Mouse (Mus musculus) ovary, postnatal 36 days (tissue): ENCODE results near the gene Rcan1.
A peak's percentile ranks its signal among the peaks of the same experiment; 100 is the strongest.
"Not testable (repeated sequence)": the region's sequence is repeated elsewhere in the genome, so short reads cannot be mapped to it uniquely, and the experiment has no call there.

Experiments used
- DNase-seq: peaks from one replicate; pipeline ENCODE4 v3.0.0; 2022; ENCODE audit warnings: low spot score, mixed read lengths

Gene Rcan1

GRCm38 (mm10) chr16:92433176-92433575 is 37.5 kb downstream of the Rcan1 start:
- no peak for DNase-seq

DNA sequence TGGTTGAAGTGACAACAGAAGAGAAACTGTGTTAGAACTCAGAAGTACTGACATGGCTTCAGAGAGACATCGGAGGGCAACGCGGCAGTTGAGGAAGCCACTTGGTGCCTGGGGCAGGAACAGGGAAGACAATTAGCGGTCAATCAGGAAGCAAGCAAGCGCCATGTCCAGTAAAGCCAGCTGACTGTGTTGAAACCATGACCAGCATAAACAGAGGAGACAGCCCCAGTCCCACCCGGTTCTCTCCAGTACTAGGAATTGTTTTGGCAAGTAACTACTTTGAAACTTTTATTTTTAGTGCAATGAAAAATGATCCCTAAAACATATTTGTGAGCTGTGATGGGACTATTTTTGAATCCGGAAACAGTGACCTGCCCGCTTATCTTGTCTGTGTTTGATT is 39.9 kb downstream of the Rcan1 start:
- no peak for DNase-seq

DNA sequence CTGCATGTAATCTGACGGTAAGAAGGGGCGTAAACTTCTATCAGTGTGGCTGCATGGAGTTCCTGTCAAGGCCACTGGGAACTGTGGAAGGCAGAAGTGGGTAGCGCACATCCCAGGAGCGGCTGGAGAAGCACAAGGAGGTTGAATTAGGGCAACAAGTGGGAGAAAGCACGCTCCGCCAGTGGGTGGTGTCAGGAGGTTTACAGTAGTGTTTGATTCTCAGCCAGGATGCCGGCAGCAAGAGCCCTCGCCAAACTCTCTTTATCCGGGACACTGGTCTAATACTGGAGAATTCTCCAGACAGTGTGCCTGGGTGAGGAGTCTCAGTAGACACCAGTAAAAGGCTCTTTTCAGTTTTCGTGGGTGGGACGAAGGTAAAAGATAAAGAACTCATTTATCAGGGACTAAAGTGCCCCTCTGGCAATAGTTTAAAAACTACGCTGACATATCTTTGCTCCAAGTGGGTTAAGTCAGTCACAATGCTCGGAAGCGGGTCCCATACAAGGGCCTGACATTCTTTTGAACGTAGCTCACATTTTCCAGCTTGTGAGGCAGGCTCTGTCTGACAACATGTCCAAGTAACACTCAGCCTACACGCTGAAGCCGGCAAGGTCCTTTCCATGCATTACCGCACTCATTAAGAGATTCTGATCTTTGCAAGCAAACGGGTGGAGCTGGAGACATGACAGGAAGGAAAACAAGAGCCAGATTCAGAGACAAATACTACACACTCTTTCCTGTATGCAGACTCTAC is 42.3 kb downstream of the Rcan1 start:
- DNase-seq: peak; percentile 41

- DNase-seq: no peak
Observed at GRCm38 (mm10) chr16:92426708-92427107, 44.0 kb downstream of the Rcan1 start.

- no peak for DNase-seq
Observed at GRCm38 (mm10) chr16:92425875-92426274, 44.8 kb downstream of the Rcan1 start.

DNA sequence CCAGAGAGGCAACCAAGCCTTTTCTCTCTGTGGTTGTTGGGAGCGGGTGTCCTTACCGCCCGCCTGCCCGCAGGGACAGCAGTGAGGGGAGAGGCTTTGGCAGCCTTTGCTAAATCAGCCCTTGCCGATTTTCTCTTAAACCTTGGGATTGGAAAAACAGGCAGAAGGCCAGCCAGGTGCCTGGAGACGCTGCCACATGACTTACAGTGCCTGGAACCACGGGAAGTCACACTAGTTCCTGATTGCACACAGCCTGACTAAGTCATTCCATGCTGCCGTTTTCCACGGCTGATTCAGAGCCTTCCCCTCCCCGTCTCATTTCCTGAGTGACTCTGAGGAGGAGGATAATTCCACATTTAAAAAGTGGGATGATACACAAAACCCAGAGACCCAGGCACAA is 47.3 kb downstream of the Rcan1 start:
- no peak for DNase-seq

DNA sequence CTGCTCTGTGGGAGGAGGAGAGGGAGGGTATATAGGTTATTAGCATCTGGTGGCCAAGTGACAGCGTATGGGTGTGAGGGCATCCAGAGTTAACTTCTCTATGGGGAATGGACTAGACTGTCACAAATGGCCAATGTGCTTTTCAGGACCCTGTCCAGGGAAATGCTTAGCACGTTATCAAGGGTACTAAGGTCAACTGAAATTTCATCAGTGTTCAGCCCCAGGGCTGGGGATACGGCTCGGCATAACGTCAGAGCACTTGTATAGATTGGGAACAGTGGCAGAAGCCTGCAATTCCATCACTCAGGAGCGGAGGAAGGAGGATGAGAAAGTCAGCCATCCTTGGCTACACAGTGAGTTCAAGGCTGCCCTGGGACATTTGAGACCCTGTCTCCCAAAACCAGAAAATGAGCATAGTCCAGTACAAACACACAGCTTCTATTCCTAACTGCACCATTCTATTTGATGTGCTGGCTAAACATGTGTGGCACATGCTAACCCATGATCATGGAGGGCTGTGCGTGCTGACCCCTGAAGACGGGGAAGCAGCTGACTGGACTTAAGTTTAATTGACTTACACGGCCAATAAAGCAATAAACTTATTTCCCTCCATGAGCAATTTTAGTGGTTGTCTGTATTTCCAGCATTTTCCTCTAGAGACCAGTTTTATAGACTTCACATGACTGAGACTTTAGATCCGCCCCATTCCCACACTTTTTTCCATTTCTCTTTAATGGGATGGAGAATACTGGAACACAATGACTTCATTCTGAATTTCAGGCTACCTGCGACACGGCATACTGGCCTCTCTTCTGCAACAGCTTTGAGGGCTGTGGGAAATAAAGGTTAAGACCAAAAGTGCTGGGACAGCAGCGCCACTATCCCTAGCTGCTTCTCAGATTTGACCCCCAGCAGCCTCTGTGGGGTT is 48.0 kb downstream of the Rcan1 start:
- no peak for DNase-seq

DNA sequence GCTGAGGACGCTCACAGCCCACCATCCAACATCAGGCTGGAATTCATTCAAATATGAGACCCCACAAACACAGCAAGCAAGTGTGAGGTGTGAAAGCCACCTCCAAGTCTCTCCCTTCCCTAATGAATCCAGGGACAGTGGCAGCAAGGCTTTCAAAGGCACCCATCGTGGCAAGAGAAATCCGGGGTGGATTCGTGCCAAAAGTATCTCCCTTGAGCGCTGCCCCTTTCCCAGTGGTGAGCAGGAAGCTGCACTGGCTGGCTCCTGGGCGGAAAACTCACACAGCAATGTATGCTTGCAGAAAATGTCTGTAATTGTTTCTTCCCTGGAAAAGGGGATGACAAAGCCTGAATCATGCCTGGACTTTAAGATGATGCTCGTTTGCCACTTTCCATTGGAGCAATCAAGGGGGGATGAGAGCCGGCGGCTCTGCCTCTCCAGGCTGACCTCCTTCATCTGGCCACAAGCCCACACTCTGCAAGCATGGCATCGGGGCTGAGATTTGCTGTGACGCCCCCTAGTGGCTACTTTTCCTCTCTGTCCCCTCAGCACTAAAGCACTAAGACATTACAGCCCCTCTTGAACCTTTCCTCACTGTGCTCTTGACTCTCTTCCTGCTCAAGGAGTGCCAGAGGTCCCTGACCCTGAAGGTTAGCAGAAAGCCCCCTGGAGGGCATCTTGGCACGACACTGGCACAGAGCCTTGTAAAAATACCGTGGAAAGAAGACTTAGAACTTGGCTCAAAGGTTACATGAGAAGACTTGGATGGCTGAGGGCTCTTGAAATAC is 49.3 kb downstream of the Rcan1 start:
- no peak for DNase-seq

DNA sequence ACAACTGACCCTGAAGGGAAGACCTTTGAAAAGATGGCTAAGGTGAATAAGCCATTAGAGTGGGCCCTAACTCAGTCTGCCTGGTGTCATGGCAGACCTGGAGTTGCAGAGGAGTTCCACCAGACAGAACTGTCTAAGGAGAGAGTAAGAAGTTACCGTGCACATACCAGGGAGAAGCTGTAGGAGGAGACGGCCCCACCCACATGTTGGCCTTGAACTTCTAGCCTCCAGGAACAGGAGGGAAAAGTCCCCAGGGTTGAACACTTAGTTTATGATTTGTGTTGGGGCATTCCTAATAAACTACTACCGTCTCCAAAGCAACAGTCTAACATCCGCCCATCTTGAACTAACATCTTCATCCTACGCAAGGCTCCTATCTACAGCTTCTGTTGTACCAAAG is 50.0 kb downstream of the Rcan1 start:
- no peak for DNase-seq

GRCm38 (mm10) chr16:92419099-92419498 is 51.6 kb downstream of the Rcan1 start:
- no peak for DNase-seq

- DNase-seq: no peak
Observed at GRCm38 (mm10) chr16:92417267-92417666, 53.4 kb downstream of the Rcan1 start.

- no peak for DNase-seq
Observed at GRCm38 (mm10) chr16:92415702-92416118, 55.0 kb downstream of the Rcan1 start.

DNA sequence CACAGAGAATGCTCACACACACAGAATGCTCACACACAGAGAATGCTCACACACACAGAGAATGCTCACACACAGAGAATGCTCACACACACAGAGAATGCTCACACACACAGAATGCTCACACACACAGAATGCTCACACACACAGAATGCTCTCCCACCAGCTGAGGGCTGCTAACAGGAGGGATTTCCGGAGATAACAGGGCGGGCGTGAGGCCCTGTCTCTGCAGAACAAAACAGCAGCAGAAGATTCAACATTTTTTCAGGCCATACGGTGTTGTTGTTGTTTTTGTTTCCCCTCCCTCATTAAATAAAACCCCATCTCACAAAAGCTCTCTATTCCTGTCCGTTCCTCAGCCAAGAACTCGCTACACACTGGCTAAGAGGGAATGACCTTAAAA is 55.6 kb downstream of the Rcan1 start:
- not testable (repeated sequence) for DNase-seq

DNA sequence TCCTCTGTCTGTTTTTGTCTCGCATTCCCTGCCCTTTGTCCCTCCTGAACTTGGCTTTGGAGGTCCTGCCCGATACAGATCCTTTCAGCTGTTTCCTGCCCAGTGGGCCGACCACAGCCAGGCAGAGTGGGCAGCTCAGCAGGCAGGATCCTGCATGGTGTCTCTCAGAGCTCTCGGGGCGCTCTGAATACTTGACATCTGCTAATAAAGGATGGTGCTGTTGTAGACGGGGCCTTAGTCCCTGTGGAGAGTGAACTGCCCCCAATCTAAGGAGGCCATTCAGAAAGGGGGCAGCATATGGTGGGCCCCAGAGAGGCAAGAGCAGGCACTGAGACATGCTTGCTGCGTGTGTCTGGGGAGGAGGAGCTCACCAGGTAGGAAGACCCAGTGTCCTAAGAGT is 57.8 kb downstream of the Rcan1 start:
- DNase-seq: no peak

GRCm38 (mm10) chr16:92411981-92412706 is 58.5 kb downstream of the Rcan1 start:
- DNase-seq: no peak

- no peak for DNase-seq
Observed at GRCm38 (mm10) chr16:92410344-92410743, 60.3 kb downstream of the Rcan1 start.

DNA sequence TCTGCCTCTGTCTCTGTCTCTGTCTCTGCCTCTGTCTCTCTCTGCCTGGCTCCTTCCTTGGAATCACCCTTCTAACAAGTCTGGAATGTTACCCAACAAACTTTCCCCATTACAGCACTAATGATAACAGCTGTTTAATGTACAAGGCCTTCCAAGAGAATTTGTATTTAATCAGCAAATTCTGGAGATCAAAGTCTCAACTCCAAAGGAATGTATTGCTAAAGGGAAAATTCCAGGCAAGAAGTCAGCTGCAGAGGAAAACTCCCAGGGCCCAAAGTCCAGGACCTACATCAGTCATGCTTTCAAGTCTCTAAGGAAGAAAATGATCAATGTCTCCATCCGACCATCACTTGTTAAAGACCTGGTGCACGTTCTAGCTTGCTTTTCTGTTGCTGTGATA is 62.8 kb downstream of the Rcan1 start:
- DNase-seq: no peak

DNA sequence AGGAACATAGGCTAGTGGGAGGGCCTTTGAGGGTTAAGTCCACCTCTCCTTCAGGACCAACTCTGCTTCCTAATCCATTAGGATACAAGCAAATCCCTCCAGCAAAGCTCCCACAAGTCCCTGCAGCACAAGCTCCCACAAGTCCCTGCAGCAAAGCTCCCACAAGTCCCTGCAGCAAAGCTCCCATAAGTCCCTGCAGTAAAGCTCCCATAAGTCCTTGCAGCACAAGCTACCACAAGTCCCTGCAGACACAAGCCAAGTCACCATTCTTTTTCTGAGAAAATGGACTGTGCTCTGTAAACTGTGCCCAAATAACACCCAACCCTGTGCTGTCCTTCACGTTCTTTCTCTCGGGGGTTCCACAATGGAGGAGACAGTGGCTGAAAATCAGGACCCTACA is 66.5 kb downstream of the Rcan1 start:
- DNase-seq: no peak

DNA sequence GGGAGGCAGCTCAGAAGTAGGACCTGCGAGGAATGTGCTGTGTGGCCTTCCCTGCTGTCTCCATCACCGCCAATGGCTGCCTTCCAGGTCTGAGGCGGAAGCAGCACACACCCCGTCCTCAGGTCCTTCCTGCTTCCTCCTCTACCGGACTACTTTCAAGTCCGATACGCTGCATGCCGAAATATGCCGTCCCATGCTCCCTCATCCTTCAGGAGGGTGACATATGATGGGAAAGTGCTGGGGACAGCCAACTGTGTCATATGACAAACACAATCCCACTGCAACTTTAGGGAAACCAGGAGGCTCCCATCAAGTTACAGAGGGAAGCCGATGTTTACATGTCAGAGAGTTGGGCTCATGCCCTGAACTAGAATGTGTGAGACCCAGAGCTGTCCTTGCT is 67.6 kb downstream of the Rcan1 start:
- DNase-seq: no peak

DNA sequence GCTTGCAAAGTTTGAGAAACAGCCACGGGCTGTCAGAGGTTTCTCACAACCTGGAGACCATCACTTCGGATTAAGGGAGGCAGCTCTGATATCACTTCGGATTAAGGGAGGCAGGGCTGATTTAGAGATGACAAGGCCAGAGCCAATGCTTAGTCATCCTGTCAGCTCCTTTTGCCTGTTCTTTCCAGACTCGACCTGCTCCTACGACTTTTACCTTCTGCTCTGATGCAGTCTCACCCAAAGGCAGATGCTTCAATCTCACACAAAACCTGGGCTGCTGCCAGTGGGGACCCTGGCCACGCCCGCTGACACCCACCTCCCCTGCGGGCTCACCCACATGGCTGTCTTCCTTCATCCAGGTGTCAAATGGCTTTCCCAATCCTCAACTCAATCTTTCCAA is 68.5 kb downstream of the Rcan1 start:
- DNase-seq: no peak

- no peak for DNase-seq
Observed at GRCm38 (mm10) chr16:92401206-92401605, 69.5 kb downstream of the Rcan1 start.
